Mouse (Mus musculus) CH12.LX (cell line): Measurements from ENCODE around the gene Gucy2c.

Experiments used
- EP300 ChIP-seq: IDR thresholded peaks from 2 replicates; pipeline ENCODE4 v1.6.1; 2011; ENCODE audit warnings: low read length, improper control_type of control experiment
- GABPA ChIP-seq: IDR thresholded peaks from 2 replicates; pipeline ENCODE4 v1.6.1; 2012; ENCODE audit warnings: low read depth, low read length, improper control_type of control experiment, inconsistent platforms; ENCODE audit not compliant: insufficient replicate concordance
- RCOR1 ChIP-seq: conservative IDR thresholded peaks from 2 replicates; pipeline ENCODE4 v1.6.1; 2012; ENCODE audit warnings: low read depth, mild to moderate bottlenecking, inconsistent platforms, low read length, improper control_type of control experiment
- TCF12 ChIP-seq: IDR thresholded peaks from 2 replicates; pipeline ENCODE4 v1.6.1; 2014; ENCODE audit warnings: low read depth, mild to moderate bottlenecking, inconsistent platforms, low read length, improper control_type of control experiment

- TF ChIP-seq EP300 (no peak), TCF12 (peak; percentile 93), RCOR1 (peak; percentile 99), GABPA (no peak)
These were observed 22.4 kb upstream of the Gucy2c start, which contains the start of gene Hist4h4 for GRCm38 (mm10) chr6:136803739-136804633.
